16 mouse cellular contexts compared by ENCODE assay signal in genomic region chr13:30578806-30579205, GRCm38 (mm10).
"Had no signal": no experiment of that assay in that cellular context is flagged by ENCODE, and none has a peak within 500 bp of the region (broad histone marks: within the 10 kb centered on the region; RNA-seq: fewer than 3 reads in every experiment).

No protein-coding gene starts in this region.

- ATAC-seq: hindbrain, postnatal 0 days; intestine, embryonic 16.5 days; liver, embryonic 12.5 days had no signal

- DNase-seq: gastrocnemius, adult 2 months; gastrocnemius, postnatal 10 days; gastrocnemius, postnatal 25 days; heart, adult 18-20 months; heart, postnatal 14 days; heart, postnatal 36 days; kidney, adult 11 months; kidney, adult 9 months; kidney, postnatal 14 days; kidney, postnatal 36 days; layer of hippocampus, adult 9-11 months; layer of hippocampus, postnatal 36 days; left cerebral cortex, postnatal 4 days had no signal
